Mouse (Mus musculus) megakaryocyte-erythroid progenitor cell, adult 5 weeks (primary cell): ENCODE data around the gene Rarg. TPM values are rescaled to one million over a fixed set of nuclear protein-coding genes. Genes with fewer than 3 reads are reported as not detected.

Experiments used
- polyA plus RNA-seq: library from polyadenylated mRNA; stranded (reverse); fragments of >175 nt; gene quantifications from 2 replicates; pipeline ENCODE4 v1.2.3, GENCODE M21; 2012

Gene Rarg
- polyA plus RNA-seq: 27.5 and 28.1 TPM in 2 replicates

DNA sequence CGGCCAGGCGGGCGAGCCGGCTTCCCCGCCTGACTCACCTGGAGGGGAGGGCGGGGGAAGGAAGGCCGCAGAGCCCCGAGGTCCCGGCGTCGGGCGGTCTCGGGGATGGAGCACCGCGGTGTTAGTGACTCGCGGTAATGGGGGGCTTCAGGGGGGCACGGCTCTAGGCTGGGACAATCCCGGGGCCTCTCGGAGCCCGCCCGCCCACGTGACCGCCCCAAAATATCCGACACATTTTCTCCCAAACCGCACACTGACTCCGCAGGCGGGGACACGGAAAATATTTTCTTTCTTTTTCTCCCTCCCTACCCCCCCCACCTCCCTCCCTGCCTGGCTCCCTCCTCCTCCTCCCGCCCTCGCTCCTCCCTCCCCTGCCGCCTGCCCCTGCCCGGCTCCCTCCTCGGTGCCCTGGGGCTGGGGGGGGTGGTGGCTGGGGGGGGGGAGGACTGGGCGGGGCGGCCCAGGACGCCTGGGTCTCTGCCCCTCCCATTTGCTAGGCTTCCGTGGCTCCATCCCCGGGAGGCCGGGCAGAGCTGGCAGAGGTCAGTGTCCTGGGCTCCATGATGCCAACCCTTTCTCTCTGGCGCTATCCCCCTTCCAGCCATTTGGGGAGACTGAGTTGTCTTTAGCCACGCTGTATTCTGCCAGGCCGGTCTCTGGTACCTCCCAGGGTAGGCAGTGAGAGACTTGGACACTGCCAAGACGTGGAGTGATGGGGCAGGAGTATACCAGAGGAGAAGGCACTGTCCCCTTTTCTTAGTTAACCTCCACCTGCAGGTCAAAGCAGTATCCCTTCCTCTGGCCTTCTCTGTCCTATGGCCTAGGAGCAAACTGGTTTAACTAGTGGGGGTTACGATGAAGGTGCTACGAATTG lies at the start of gene Rarg:
TSS of gene Rarg (minus strand) at position 316 of the 874 bp plus-strand sequence.

DNA sequence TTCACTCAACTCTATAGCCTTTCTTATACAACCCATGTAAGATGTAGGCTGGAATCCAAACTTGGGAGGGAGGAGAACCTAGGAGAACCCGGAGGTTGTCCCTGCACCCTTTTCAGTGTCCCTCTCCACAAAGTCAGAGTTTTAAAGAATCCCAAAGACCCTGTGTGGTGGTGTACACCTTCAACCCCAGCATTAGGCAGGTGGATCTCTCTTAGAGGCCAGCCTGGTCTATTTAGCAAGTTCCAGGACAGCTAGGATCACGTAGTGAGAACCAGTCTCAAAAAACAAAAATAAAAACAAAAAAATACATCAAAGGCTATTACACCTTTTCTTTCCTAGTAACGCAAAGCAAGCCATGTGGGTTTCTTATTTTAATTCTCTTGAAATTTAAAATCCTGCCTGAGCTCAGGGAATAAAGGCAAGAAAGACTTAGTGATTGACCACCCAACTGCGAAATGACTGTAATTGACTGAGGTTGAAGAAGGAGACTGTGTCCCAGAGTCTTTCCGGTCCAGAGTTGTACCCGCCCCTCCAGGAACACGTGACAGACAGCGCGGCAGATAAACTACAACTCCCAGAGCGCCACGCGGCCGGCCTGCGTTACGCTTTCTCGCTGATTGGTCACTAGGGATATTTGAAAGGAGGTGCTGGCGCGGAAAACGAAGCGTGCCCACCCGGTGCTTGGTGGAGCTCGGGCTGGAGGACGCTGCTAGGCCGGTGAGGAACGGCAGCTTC lies 38.5 kb upstream of the Rarg start, which contains the start of gene Espl1:
TSS of gene Espl1 (plus strand) at position 634 of the 735 bp plus-strand sequence.

DNA sequence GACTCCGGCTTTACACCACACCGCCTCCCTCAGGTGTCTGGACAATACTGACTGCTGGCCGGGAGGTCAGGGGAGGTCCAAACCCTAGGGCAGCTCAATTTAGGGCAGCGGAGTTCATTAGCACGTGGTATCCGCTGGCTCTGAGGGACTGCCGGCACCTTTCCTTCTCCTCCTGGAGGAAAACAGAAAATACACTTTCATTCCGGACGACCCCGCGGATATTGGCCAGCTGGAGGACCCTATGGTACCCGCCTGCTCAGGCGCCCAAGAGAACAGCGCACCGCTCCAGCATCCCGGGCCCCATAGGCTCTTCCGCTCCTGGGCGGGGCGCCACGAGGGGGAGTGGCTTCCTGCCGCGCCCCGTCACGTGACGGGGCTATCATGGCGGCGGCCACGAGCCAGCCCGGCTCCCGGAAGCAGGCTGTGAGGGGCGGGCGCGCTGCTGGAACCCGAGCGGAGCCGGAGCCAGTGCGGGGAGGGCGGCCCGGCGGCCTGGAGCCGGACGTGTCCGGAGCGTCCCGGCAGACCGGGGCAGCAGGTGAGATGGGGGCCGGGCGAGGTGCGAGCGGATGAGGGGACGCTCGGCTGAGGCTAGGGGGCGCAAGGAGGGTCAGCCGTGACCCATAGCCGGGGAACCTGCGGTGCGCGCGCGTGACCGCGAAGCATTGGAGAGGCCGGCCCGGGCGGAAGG lies 21.9 kb upstream of the Rarg start, which contains the start of gene Mfsd5:
TSS of gene Mfsd5 (plus strand) at position 363 of the 691 bp plus-strand sequence.

DNA sequence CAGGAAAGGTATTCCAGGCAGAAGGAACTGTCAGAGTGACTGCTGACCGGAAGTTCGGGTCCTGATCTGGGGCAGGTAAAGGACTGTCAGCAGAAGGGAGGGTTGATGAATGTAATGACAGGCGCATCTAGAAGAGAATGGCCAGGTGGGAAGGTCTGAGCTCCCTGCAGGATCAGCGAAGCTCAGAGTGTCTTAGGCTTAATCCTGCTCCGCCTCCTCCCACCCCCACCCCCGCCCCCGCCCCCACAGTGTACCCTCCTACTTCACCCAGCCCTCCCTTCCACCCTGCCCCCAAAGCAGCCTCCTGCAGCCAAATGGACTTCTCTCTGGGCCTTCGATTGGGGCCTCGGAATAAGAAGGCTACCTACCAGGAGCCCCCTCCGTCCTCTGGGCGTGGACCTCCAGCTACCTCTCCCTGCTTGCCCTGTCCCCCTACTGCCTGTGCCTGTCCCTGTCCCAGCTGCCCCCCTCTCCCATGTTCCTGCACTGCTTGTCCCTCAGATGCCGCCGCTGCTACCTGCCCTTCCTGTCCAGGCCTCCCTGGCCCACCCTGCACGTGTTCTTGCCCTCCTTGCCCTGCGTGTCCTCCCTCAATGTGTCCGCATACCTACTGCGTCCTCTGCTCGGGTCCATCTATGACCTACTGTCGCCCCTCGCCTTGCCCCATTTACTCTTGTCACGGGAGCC lies 13.1 kb upstream of the Rarg start, which contains the start of gene Gm9918:
TSS of gene Gm9918 (plus strand) at position 290 of the 687 bp plus-strand sequence.

DNA sequence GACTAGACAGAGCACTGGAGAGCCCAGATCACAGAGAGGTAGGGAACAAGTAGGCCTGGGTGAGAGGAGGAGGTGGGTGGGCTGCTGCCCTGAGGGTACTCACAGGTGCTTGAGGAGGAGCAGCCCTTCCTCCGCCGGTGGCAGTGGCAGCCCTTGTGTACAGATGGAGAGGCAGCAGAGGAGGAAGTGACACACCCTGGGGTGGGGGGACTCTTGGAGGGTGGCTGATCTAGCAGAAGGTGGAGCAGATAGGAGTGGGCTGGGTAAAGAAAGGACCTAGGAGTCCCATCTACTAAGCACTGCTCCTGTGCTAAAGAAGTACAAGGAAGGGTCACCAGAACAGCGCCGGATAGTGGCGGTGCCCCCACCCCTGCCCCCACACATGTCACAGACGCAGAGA lies 25.6 kb downstream of the Rarg start, which contains the start of gene Itgb7:
TSS of gene Itgb7 (minus strand) at position 197 of the 400 bp plus-strand sequence.

DNA sequence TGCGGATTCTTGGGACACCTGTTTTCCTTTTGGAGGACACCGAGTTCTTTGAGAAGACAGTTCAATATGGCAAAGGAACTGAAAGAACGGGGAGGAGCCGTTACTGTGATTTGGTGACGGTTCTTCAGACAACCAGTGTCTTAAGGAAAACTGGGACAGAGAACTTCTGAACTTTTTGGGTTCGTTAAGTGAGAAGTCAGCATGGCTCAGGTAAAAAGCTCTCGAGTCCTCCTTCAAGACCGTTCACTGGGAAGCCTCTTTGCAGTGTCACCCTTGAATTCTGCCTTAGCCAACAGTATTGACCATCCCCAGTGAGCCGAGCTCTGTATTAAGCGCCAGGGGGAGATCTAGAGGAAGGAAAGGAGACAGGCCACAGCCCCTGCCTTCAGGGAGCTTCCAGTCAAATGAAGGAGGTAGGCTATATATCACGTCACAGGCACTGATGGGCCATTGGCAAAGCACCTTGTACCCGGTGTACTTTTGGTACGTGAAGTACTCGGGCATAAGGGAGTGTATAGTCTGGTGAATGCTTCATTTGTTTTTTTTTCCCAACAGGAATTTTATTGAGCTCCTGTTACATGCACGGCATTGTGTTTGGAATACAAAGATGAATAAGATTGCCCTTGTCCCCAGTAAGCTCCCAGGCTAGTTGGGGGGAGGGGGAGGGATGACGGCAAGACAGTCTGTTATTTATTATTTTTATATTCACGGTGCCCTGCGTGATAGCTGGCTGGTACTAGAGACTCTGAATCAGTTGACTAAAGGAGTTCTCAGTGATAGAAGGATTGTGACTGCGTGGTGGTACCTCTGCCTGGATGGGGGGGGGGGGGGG lies 52.4 kb downstream of the Rarg start, which contains the start of gene Csad:
TSS of gene Csad (minus strand) at position 51 of the 832 bp plus-strand sequence.

DNA sequence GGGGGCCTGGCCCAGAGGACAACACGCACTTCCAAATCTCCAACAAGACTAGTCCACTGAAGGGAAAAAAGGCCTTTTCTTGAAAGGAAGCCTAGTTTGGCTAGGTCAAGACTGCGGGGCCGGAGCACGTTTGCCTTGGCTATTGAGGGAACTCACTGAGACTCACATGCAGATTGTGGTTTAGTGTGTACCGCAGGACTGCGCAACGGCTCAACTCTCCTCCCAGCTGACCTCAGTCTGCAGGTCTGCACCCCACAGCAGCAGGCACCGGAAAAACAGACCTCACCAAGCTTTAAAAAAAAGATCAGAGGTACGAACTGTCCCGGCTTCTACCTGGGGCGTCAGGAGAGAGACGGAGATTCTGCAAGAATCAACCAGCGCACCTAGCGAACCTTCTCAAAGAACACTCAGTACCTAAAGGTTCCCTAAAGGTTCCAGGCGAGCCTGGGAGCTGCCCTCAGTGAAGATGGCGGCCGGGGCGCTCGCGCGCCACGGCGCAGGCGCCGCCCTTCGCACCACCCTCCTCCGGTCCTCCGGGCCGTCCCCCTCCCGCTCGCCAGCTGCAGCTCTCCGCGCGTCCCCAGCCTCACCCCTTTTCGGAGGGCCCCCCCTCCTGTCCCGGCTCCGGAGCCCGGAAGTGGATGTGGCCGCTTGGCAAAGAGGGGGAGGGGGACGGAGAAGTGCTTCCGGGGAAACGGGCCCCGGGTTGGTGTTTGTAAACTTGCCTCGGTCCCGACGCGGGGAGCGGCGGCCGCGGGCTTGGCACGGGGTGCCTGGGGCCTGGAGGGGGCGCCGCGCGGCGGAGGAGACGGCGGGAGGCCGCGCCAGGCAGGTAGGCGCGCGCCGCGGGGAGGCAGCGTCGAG lies 54.1 kb downstream of the Rarg start, which contains the start of gene Zfp740:
TSS of gene Zfp740 (plus strand) at position 279 of the 864 bp plus-strand sequence.

Other genes with a start within 250 kb of the Rarg start
- 16.0 and 21.4 TPM in 2 replicates for gene Krt18, start 229.3 kb downstream of the Rarg start, polyA plus RNA-seq
- 249 and 350 TPM in 2 replicates for gene Eif4b, start 183.7 kb downstream of the Rarg start, polyA plus RNA-seq
- 0.34 and 0.73 TPM in 2 replicates for gene Tns2, start 157.1 kb downstream of the Rarg start, polyA plus RNA-seq
- 19.3 and 22.6 TPM in 2 replicates for gene Spryd3, start 121.3 kb downstream of the Rarg start, polyA plus RNA-seq
- 0.41 TPM in 1 of 2 replicates, not detected in the other for gene Igfbp6, start 113.2 kb downstream of the Rarg start, polyA plus RNA-seq
- gene Soat2, start 107.0 kb downstream of the Rarg start, polyA plus RNA-seq: 1.9 and 5.1 TPM in 2 replicates
- gene Zfp740, start 54.3 kb downstream of the Rarg start, polyA plus RNA-seq: 10.8 and 13.8 TPM in 2 replicates
- 25.6 and 36.3 TPM in 2 replicates for gene Csad, start 52.8 kb downstream of the Rarg start, polyA plus RNA-seq
- 84.2 and 101 TPM in 2 replicates for gene Itgb7, start 25.6 kb downstream of the Rarg start, polyA plus RNA-seq
- 0.03 TPM in 1 of 2 replicates, not detected in the other for gene Gm9918, start 13.0 kb upstream of the Rarg start, polyA plus RNA-seq
- gene Mfsd5, start 21.9 kb upstream of the Rarg start, polyA plus RNA-seq: 56.2 and 68.1 TPM in 2 replicates
- 19.1 and 19.4 TPM in 2 replicates for gene Espl1, start 38.7 kb upstream of the Rarg start, polyA plus RNA-seq
- 29.5 and 31.4 TPM in 2 replicates for gene Pfdn5, start 68.6 kb upstream of the Rarg start, polyA plus RNA-seq
- gene Myg1, start 74.2 kb upstream of the Rarg start, polyA plus RNA-seq: 121 and 133 TPM in 2 replicates
- 148 and 161 TPM in 2 replicates for gene Aaas, start 93.3 kb upstream of the Rarg start, polyA plus RNA-seq
- gene Sp7, start 109.7 kb upstream of the Rarg start, polyA plus RNA-seq: 0.04 and 0.06 TPM in 2 replicates
- 16.0 and 32.9 TPM in 2 replicates for gene Sp1, start 148.6 kb upstream of the Rarg start, polyA plus RNA-seq
- gene Amhr2, start 187.8 kb upstream of the Rarg start, polyA plus RNA-seq: 0.10 TPM in 2 replicates
- gene Prr13, start 201.5 kb upstream of the Rarg start, polyA plus RNA-seq: 134 and 138 TPM in 2 replicates
- gene Pcbp2, start 213.0 kb upstream of the Rarg start, polyA plus RNA-seq: 745 and 751 TPM in 2 replicates
- not detected in 2 replicates for gene Gm10337, start 246.2 kb upstream of the Rarg start, polyA plus RNA-seq